Mouse (Mus musculus): ENCODE results near the gene Plxnd1. TPM values are rescaled to one million over a fixed set of nuclear protein-coding genes. Genes with fewer than 3 reads are reported as not detected.

The Plxnd1 gene
- polyA plus RNA-seq (2012; rRNA removed): 69.7 and 80.8 TPM in 2 replicates

DNA sequence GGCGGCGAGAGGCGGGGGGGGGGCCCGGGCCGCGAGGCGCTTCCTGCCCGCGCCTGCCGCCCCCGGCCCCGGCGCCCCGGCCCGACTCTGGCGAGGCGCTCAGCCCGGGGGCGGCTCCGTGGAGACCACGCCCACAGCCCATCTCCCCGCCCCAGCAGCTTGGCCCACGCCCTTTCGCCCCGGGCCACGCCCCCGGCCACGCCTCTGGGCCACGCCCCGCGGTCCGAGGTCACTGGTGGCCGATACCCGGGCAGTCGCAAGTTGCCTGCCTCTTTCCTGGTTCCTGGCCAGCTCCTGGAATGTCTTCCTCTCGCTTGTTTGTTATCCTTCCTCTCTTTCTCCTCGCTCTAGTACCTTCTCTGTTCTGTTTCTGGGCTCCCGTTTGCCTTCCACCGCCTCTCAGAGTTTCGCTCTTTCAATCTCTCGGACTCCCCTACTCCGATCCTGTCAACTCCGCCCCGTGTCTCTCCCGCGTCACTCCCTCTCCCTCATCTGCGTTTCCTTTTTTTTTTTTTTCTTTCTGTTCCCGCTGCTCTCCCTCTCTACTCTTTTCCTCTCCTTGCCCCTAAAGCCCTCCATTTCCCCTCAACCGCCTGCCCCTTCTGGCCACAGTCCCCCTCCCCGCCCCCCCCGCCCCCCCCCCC is at the start of gene Plxnd1:
Plxnd1 (minus strand) TSS at position 129 of the 644 bp plus-strand sequence.
- DNase-seq (ENCODE audit: low read depth): no peak

DNA sequence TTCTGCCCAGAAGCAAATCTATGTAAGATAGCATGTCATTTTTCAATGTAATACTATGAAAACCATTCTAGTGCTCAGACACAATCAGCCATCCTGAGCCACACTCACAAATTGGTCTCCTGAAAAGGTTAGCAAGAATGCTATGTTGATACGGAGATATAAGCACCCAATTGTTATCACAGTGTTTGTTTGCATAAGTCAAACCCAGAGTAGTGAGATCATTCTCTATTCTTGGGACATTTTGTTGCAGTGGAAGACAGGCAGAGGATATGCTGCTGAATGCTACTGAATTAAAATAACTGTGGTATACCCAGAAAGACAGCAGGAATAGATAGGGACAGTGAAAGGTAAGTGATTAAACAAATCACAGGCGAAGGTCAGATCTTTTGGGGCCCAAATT is 49.2 kb upstream of the Plxnd1 start:
- no peak for DNase-seq (ENCODE audit: low read depth)

- DNase-seq (ENCODE audit: low read depth): no peak
Observed at GRCm38 (mm10) chr6:116038222-116038621, 43.4 kb upstream of the Plxnd1 start.

DNA sequence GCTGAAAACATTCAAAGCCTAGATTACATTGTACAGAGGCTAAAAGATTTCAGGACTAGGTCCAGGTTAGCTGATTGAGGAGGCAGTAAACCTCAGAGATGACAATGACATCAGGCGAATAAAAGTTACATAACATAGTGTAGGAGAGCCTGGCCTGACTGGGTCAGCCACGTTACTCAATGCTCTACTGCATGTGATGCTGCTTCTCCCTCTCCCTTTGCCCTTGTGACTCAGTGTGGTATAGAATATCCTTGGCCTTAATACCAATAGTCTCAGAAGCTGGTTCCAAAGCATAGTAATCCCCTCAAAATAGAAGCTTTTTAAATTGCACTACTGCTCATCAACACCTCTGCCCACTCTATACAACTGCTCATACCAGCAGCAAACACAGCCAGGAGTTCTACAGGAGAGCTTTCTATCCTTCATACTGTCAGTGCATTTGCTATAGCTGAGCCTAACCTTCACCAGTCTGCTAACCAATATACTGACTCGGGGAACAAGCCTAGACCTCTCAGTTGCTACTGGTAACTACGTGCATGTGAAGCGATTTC is 42.6 kb upstream of the Plxnd1 start:
- no peak for DNase-seq (ENCODE audit: low read depth)

DNA sequence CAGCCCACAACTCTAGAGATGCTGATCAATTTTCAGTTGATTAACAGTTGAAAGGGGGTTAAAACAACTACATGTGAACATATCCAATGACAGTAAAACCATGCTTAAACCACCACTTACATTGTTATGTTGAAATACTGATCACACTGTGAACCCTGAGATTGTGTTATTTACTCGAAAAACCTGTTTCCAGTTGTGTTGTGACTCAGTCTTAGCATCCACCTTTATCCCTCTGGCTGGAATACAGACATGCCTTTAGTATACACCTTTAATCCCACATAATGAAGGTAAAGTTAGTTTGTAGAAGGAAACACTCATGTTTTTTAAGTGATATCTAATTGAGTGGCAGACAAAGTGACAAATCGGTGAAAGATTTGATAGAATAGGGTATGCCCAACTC is 41.8 kb upstream of the Plxnd1 start:
- DNase-seq (ENCODE audit: low read depth): no peak

GRCm38 (mm10) chr6:116031052-116031451 is 36.2 kb upstream of the Plxnd1 start:
- no peak for DNase-seq (ENCODE audit: low read depth)

DNA sequence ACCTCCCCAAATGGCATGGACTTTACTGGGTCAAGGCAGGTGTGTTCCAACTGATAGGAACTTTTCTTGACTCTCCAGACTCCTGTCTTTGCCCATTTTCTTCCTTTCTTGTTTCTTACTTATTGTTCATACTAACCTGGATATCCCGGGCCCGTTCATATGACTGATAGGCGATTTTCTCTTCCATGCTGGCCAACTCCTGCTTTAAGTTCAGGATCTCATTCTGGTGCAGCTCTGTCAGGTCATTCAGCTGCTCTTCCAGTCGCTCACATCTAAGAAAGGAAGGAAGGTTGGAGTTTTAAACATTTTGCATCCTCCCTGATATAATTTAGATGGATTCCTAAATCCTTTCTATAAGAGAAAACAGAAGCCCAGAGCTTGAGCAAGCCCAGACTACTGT is 29.9 kb upstream of the Plxnd1 start:
- no peak for DNase-seq (ENCODE audit: low read depth)

DNA sequence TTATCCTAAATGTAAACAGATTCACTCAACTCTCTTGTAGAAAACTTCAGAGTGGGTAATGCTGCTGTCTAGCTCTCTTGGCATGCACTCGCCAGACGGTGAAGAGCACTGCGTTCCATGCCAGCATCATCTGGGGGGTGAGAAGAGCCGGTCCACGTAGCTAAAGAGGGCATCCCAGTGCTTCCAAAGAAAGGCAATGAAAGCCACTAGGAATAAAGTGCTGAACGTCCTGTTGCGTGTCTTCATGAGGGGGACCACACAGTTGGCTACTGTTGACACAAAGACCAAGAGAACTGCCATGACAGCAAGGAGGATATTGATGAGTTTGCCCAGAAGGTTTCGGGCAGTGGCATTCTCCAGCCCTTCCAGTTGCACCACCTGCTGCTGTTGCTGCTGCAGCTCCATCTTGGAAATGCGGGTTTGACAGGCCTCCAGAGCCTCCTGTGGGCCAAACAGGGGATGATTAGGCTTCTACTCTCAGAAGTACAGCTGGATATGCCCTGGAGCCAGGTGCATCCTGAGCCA is 27.2 kb upstream of the Plxnd1 start:
- no peak for DNase-seq (ENCODE audit: low read depth)

DNA sequence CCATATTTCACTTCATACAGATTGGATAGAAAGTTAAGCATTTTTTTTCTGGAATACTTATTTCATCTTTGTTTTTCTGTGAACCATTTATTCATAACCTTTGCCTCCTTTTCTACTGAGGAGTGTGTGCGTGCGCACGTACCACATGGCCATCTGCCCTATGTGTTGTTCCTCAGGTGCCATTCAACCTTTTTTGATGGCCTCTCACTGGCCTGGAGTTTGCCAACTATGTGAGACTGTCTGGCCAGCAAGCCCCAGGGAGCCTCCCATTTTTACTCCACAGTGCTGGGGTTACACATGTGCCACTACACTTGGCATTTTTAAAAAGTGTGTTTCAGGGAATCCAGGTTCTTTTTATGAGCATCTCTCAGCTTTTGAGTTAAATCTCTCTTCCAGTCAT is 21.1 kb upstream of the Plxnd1 start:
- DNase-seq (ENCODE audit: low read depth): no peak

- DNase-seq (ENCODE audit: low read depth): no peak
Observed at GRCm38 (mm10) chr6:116014111-116014510, 19.3 kb upstream of the Plxnd1 start.

GRCm38 (mm10) chr6:116013687-116014086 is 18.9 kb upstream of the Plxnd1 start:
- DNase-seq (ENCODE audit: low read depth): no peak

DNA sequence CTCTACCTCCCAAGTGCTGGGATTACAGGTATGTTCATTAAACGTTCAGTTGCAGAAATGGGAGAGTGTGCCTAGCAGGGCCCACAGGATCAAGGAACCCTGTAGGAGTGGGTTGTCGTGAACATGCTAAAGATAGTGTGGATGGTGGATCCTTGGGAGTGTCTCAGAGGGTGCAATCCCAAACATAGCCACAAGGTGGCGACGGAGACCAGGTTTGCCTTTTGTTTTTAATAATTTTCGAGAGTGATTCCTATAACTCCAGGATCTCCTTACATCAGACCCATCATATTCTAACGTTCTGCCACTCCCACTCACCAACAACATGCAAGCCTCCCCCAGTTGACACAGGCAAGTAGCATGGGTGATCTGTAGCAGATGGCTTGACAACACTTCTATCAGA is 15.7 kb upstream of the Plxnd1 start:
- DNase-seq (ENCODE audit: low read depth): no peak

GRCm38 (mm10) chr6:116009426-116009825 is 14.6 kb upstream of the Plxnd1 start:
- no peak for DNase-seq (ENCODE audit: low read depth)

DNA sequence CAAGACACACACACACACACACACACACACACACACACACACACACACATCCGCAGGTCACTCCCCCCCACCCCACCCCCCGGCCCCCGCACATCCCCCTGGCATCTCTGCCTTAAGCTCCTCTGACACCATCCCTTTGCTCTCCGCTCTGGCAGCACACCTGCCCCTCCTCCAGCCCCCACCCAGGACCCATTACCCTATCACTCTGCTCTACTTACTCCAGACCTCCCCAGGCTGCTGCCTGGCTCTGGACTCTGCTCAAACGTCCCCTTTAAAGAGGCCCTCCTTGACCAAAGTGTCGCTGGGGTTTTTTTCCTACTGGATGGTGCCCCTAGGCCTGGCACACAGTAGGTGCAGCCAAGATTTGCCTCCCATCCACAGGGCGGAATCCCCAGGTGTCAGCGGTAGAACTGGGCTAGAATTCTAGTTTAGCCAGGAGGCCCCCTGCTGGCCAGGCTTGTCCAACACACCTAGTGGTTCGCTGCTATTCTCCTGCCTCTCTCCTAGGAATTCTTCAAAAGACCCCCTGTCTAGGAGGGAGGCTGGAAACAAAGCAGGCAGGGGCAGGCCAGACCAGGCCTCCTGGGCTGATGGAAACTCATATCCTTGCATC is 12.9 kb upstream of the Plxnd1 start:
- no peak for DNase-seq (ENCODE audit: low read depth)

GRCm38 (mm10) chr6:116006731-116007130 is 11.9 kb upstream of the Plxnd1 start:
- DNase-seq (ENCODE audit: low read depth): no peak

GRCm38 (mm10) chr6:116005959-116006288 is 11.1 kb upstream of the Plxnd1 start:
- no peak for DNase-seq (ENCODE audit: low read depth)

GRCm38 (mm10) chr6:116005275-116005958 is 10.6 kb upstream of the Plxnd1 start:
- DNase-seq (ENCODE audit: low read depth): no peak

GRCm38 (mm10) chr6:116004716-116005115 is 9.9 kb upstream of the Plxnd1 start:
- DNase-seq (ENCODE audit: low read depth): no peak

DNA sequence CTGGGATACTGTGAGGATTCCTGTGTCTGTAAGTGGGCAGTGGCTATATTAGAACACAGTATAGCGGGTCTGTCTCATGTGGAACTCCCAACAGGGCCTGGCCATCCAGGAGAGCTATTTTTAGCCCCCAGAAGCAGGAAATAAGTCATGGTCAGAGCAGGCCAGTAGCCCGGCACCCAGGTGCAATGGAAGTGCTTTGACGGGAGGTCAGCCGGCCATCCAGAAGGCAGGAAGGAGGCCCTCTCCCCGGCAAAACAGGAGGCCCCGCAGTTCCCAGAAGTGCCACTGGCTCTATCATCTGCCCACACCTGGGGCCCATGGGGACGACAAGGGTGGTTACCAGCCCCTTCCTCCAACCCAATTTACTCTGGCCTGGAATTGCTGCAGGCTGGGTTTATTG is 9.3 kb upstream of the Plxnd1 start:
- no peak for DNase-seq (ENCODE audit: low read depth)

GRCm38 (mm10) chr6:116003516-116003915 is 8.7 kb upstream of the Plxnd1 start:
- no peak for DNase-seq (ENCODE audit: low read depth)

GRCm38 (mm10) chr6:116002311-116003104 is 7.7 kb upstream of the Plxnd1 start:
- no peak for DNase-seq (ENCODE audit: low read depth)

DNA sequence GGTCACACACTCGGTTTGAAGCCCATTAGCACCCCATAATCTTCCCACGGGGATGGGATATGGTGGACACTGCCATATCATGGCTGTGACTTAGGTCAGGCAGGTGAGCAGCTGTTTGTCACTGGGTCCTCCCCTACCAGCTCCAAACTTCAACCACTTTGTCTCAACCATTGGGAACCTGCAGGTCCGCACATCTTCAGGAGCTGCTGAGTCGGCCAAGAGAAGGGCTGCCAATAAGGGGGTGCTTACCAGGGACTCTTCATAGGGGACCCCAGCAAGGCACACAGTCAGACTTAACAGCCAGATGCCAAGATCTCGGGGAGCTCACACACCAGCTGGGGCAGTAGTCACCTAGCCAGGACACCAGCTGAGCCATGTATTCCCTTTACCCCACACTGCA is 6.0 kb upstream of the Plxnd1 start:
- no peak for DNase-seq (ENCODE audit: low read depth)
